Mouse (Mus musculus) B cell, adult 2 months (primary cell): ENCODE results near the gene Gpr63.
"Not testable (repeated sequence)": the region's sequence is repeated elsewhere in the genome, so short reads cannot be mapped to it uniquely, and the experiment has no call there.

ENCODE experiments used
- DNase-seq, 2 experiments: peaks; one replicate each; pipeline ENCODE4 v3.0.0; 2022

The Gpr63 gene

GRCm38 (mm10) chr4:24966299-24966991 lies at the start of gene Gpr63:
TSS of gene Gpr63 (plus strand) at chr4:24966407.
- peak; percentile 1 to 4 for DNase-seq

GRCm38 (mm10) chr4:24920006-24920577 lies 46.1 kb upstream of the Gpr63 start:
- DNase-seq = no peak

- no peak for DNase-seq
These were observed 41.5 kb upstream of the Gpr63 start for GRCm38 (mm10) chr4:24924726-24925125.

GRCm38 (mm10) chr4:24928260-24928780 lies 37.9 kb upstream of the Gpr63 start:
- no peak for DNase-seq

GRCm38 (mm10) chr4:24928926-24929325 lies 37.3 kb upstream of the Gpr63 start:
- no peak for DNase-seq

- DNase-seq = no peak
These were observed 23.3 kb upstream of the Gpr63 start for GRCm38 (mm10) chr4:24942728-24943424.

- no peak for DNase-seq
These were observed 299 bp upstream of the Gpr63 start for GRCm38 (mm10) chr4:24965918-24966298.

- DNase-seq = no peak
These were observed 1.0 kb downstream of the Gpr63 start for GRCm38 (mm10) chr4:24967251-24967650.

- DNase-seq = no peak
These were observed 12.4 kb downstream of the Gpr63 start for GRCm38 (mm10) chr4:24978589-24978988.

GRCm38 (mm10) chr4:24985612-24986011 lies 19.4 kb downstream of the Gpr63 start:
- DNase-seq = no peak

GRCm38 (mm10) chr4:24991475-24991874 lies 25.3 kb downstream of the Gpr63 start:
- no peak for DNase-seq

- DNase-seq = not testable (repeated sequence)
These were observed 43.1 kb downstream of the Gpr63 start for GRCm38 (mm10) chr4:25009328-25009727.

- no peak for DNase-seq
These were observed 45.6 kb downstream of the Gpr63 start for GRCm38 (mm10) chr4:25011780-25012179.

- DNase-seq = no peak
These were observed 46.5 kb downstream of the Gpr63 start for GRCm38 (mm10) chr4:25012726-25013125.

GRCm38 (mm10) chr4:25015017-25015655 lies 48.9 kb downstream of the Gpr63 start:
- no peak for DNase-seq

GRCm38 (mm10) chr4:25028252-25028651 lies 62.0 kb downstream of the Gpr63 start:
- no peak for DNase-seq

- DNase-seq = no peak
These were observed 62.5 kb downstream of the Gpr63 start for GRCm38 (mm10) chr4:25028752-25029151.

GRCm38 (mm10) chr4:25029875-25030274 lies 63.7 kb downstream of the Gpr63 start:
- DNase-seq = no peak

GRCm38 (mm10) chr4:25035158-25035791 lies 69.1 kb downstream of the Gpr63 start:
- DNase-seq = no peak

GRCm38 (mm10) chr4:25035806-25036205 lies 69.6 kb downstream of the Gpr63 start:
- no peak for DNase-seq

- no peak for DNase-seq
These were observed 71.1 kb downstream of the Gpr63 start for GRCm38 (mm10) chr4:25037260-25037659.

- not testable (repeated sequence) for DNase-seq
These were observed 89.3 kb downstream of the Gpr63 start for GRCm38 (mm10) chr4:25055541-25055940.
